Mouse (Mus musculus): Measurements from ENCODE around the gene Pim1. TPM values are rescaled to one million over a fixed set of nuclear protein-coding genes. Genes with fewer than 3 reads are reported as not detected.

Pim1 gene
- polyA plus RNA-seq, 1 experiment = 84.5 TPM

GRCm38 (mm10) chr17:29540426-29540825 is 49.9 kb downstream of the Pim1 start:
- no peak overlapping the region for H3K4me3 ChIP-seq (ENCODE audit: insufficient read depth, low read length)
- H3K27ac ChIP-seq (ENCODE audit: insufficient read depth, low read depth, low read length) = no peak overlapping the region
- H3K4me1 ChIP-seq (ENCODE audit: control insufficient read depth, insufficient read depth, low read length) = no peaks in the 10 kb centered on the region
- TF ChIP-seq CTCF (IDR thresholded peaks at IDR 0.05; ENCODE audit: low read depth, low read length) (no peak), POLR2A (IDR thresholded peaks at IDR 0.05; ENCODE audit: borderline replicate concordance, low read depth, low read length) (no peak)

- no peak for TF ChIP-seq POLR2A (IDR thresholded peaks at IDR 0.05; ENCODE audit: borderline replicate concordance, low read depth, low read length)
- H3K27ac ChIP-seq (ENCODE audit: insufficient read depth, low read depth, low read length) = no peak overlapping the region
Measured at GRCm38 (mm10) chr17:29541419-29541818, 50.9 kb downstream of the Pim1 start.

GRCm38 (mm10) chr17:29542831-29543690 is 52.5 kb downstream of the Pim1 start:
- no peak overlapping the region for H3K27ac ChIP-seq (ENCODE audit: insufficient read depth, low read depth, low read length)
- no peaks in the 10 kb centered on the region for H3K4me1 ChIP-seq (ENCODE audit: control insufficient read depth, insufficient read depth, low read length)
- TF ChIP-seq CTCF (IDR thresholded peaks at IDR 0.05; ENCODE audit: low read depth, low read length) (no peak), POLR2A (IDR thresholded peaks at IDR 0.05; ENCODE audit: borderline replicate concordance, low read depth, low read length) (no peak)
- no peak overlapping the region for H3K4me3 ChIP-seq (ENCODE audit: insufficient read depth, low read length)

More at GRCm38 (mm10) chr17:29541419-29541818, 50.9 kb downstream of the Pim1 start:
- Histone ChIP-seq H3K4me1 (ENCODE audit: control insufficient read depth, insufficient read depth, low read length) (no peaks in the 10 kb centered on the region), H3K4me3 (ENCODE audit: insufficient read depth, low read length) (no peak overlapping the region)

- Histone ChIP-seq H3K4me1 (ENCODE audit: control insufficient read depth, insufficient read depth, low read length) (peaks cover 7% of the 10 kb centered on the region), H3K27ac (ENCODE audit: insufficient read depth, low read depth, low read length) (no peak overlapping the region), H3K4me3 (ENCODE audit: insufficient read depth, low read length) (no peak overlapping the region)
- TF ChIP-seq POLR2A (IDR thresholded peaks at IDR 0.05; ENCODE audit: borderline replicate concordance, low read depth, low read length) (no peak), CTCF (IDR thresholded peaks at IDR 0.05; ENCODE audit: low read depth, low read length) (no peak)
Measured at GRCm38 (mm10) chr17:29544064-29544463, 53.5 kb downstream of the Pim1 start.

GRCm38 (mm10) chr17:29545241-29545640 is 54.7 kb downstream of the Pim1 start:
- H3K4me1 ChIP-seq (ENCODE audit: control insufficient read depth, insufficient read depth, low read length) = peaks cover 9% of the 10 kb centered on the region
- TF ChIP-seq POLR2A (IDR thresholded peaks at IDR 0.05; ENCODE audit: borderline replicate concordance, low read depth, low read length) (no peak), CTCF (IDR thresholded peaks at IDR 0.05; ENCODE audit: low read depth, low read length) (no peak)
- no peak overlapping the region for H3K27ac ChIP-seq (ENCODE audit: insufficient read depth, low read depth, low read length)
- no peak overlapping the region for H3K4me3 ChIP-seq (ENCODE audit: insufficient read depth, low read length)

Other genes with a start within 250 kb of the Pim1 start
- 16.9 and 25.5 TPM in 2 replicates for gene Ppil1, start 226.6 kb upstream of the Pim1 start, polyA plus RNA-seq (2012; ENCODE audit: insufficient read depth, insufficient read length, missing spikeins)
- gene BC004004, start 222.0 kb upstream of the Pim1 start, polyA plus RNA-seq (2012; ENCODE audit: insufficient read depth, insufficient read length, missing spikeins) = 82.6 and 105 TPM in 2 replicates
- 0.41 TPM in 1 of 2 replicates, not detected in the other for gene Pi16, start 173.1 kb upstream of the Pim1 start, polyA plus RNA-seq (2012; ENCODE audit: insufficient read depth, insufficient read length, missing spikeins)
- 129 and 138 TPM in 2 replicates for gene Mtch1, start 142.8 kb upstream of the Pim1 start, polyA plus RNA-seq (2012; ENCODE audit: insufficient read depth, insufficient read length, missing spikeins)
- 136 and 152 TPM in 2 replicates for gene Fgd2, start 129.8 kb upstream of the Pim1 start, polyA plus RNA-seq (2012; ENCODE audit: insufficient read depth, insufficient read length, missing spikeins)
- not detected in 2 replicates for gene Gm17657, start 58.9 kb downstream of the Pim1 start, polyA plus RNA-seq (2012; ENCODE audit: insufficient read depth, insufficient read length, missing spikeins)
- 10.3 and 10.8 TPM in 2 replicates for gene Tbc1d22b, start 59.0 kb downstream of the Pim1 start, polyA plus RNA-seq (2012; ENCODE audit: insufficient read depth, insufficient read length, missing spikeins)
- not detected in 2 replicates for gene Tmem217, start 61.6 kb downstream of the Pim1 start, polyA plus RNA-seq (2012; ENCODE audit: insufficient read depth, insufficient read length, missing spikeins)
- gene Rnf8, start 124.0 kb downstream of the Pim1 start, polyA plus RNA-seq (2012; ENCODE audit: insufficient read depth, insufficient read length, missing spikeins) = 20.2 and 22.5 TPM in 2 replicates
- gene Gm28043, start 124.1 kb downstream of the Pim1 start, polyA plus RNA-seq (2012; ENCODE audit: insufficient read depth, insufficient read length, missing spikeins) = 2.8 and 3.3 TPM in 2 replicates
- gene Cmtr1, start 169.8 kb downstream of the Pim1 start, polyA plus RNA-seq (2012; ENCODE audit: insufficient read depth, insufficient read length, missing spikeins) = 60.7 and 61.3 TPM in 2 replicates
- gene Ccdc167, start 226.3 kb downstream of the Pim1 start, polyA plus RNA-seq (2012; ENCODE audit: insufficient read depth, insufficient read length, missing spikeins) = 14.5 and 16.3 TPM in 2 replicates

Measured in bone marrow macrophage, adult 2 months (primary cell).